Mouse (Mus musculus) heart, postnatal 0 days (tissue): Measurements from ENCODE around the gene Hfe2.

Source experiments
- CTCF ChIP-seq: IDR thresholded peaks from 2 replicates; pipeline ENCODE4 v1.5.1; 2016; ENCODE audit warnings: antibody characterized with exemption, control low read depth, low read depth
- EP300 ChIP-seq: IDR thresholded peaks from 2 replicates; pipeline ENCODE4 v1.6.1; 2016; ENCODE audit warnings: antibody characterized with exemption, low read depth

DNA sequence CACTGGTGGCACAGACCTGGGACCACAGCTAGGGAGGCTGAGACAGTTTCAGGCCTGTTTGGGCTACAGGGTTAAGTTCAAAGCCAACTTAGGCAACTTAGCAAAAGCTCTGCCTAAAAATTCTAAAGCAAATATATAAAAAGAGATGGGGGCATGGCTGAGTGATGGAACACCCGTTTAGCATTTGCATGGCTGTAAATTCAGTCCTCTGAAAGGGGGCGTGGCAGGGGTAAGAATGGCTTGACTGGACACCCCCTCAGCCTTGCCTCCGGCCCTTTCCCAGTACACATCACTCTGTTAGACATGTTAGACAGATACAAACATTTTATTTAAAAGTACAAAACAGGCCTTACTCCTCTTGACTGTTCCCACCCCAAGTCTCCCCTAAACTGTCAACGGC lies 52.6 kb downstream of the Hfe2 start:
- TF ChIP-seq CTCF (no peak), EP300 (no peak)
